Mouse (Mus musculus) thymus, adult 2 months (tissue): ENCODE data around the gene Ttc22. TPM values are rescaled to one million over a fixed set of nuclear protein-coding genes. Genes with fewer than 3 reads are reported as not detected.

Source experiments
- DNase-seq: peaks from one replicate; pipeline ENCODE4 v3.0.0; 2021
- H3K27ac ChIP-seq: fragments of 200-500 bp; 2 replicates; pipeline ENCODE4 v1.5.1; 2012; ENCODE audit warnings: low read length, control low read depth; ENCODE audit not compliant: control insufficient read depth, insufficient read depth
- H3K27me3 ChIP-seq: fragments of 200-500 bp; 2 replicates; pipeline ENCODE4 v1.6.1; 2012; ENCODE audit warnings: mild to moderate bottlenecking, low read length, moderate library complexity, mixed read lengths; ENCODE audit not compliant: control insufficient read depth, insufficient read depth
- H3K36me3 ChIP-seq: fragments of 200-500 bp; 2 replicates; pipeline ENCODE4 v1.6.1; 2012; ENCODE audit warnings: mild to moderate bottlenecking, low read length, moderate library complexity; ENCODE audit not compliant: control insufficient read depth, insufficient read depth
- H3K4me1 ChIP-seq: fragments of 200-500 bp; replicated peaks from 2 replicates; pipeline ENCODE4 v1.6.1; 2012; ENCODE audit warnings: low read length; ENCODE audit not compliant: control insufficient read depth, insufficient read depth
- H3K4me3 ChIP-seq: fragments of 200-500 bp; 2 replicates; pipeline ENCODE4 v1.5.1; 2012; ENCODE audit warnings: mild to moderate bottlenecking, low read length, control low read depth, moderate library complexity; ENCODE audit not compliant: control insufficient read depth, insufficient read depth
- CTCF ChIP-seq: fragments of 200-500 bp; IDR thresholded peaks from 2 replicates; pipeline ENCODE4 v1.5.1; 2012; ENCODE audit warnings: mild to moderate bottlenecking, control low read depth, low read length, moderate library complexity, borderline replicate concordance; ENCODE audit not compliant: control insufficient read depth, poor library complexity, insufficient read depth; ENCODE audit errors: extremely low read depth
- POLR2A ChIP-seq: fragments of 200-500 bp; IDR thresholded peaks from 2 replicates; pipeline ENCODE4 v1.6.1; 2012; ENCODE audit warnings: mild to moderate bottlenecking, low read length, control low read depth, moderate library complexity; ENCODE audit not compliant: control insufficient read depth, poor library complexity, insufficient read depth; ENCODE audit errors: extremely low read depth
- WGBS: fragments of 180-500 bp; shearing (Covaris S2); methylation state at CpG from one replicate; pipeline ENCODE4 v1.1.7; 2018; 5-methylcytosine and 5-hydroxymethylcytosine counted together
- polyA plus RNA-seq: library from polyadenylated mRNA; depleted of rRNA; stranded (reverse); fragments of >200 nt; gene quantifications from 2 replicates; pipeline ENCODE4 v1.2.3, GENCODE M21; 2012

The Ttc22 gene
- polyA plus RNA-seq, 1 experiment = 1.7 TPM

DNA sequence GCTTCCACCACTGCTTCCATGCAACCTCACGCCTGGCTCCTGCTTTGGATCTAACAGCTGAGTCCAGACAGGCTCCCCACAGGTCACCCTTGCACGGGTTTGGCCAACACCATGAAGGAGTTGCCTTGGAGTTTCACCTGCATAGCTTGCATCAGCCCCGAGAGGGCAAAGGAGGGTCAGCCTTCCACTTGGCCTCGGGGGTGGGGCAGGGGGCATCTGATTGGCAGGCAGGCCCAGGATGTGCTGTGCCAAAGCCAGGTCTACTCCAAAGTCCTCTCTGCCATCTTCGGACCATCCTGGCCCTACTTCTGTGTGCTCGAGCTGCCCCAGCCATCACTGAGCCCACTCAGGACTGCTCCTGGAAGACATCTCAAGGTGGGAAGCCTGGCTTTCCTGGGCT is 35.2 kb upstream of the Ttc22 start:
- H3K4me1 ChIP-seq = peaks cover 16% of the 10 kb centered on the region
- H3K36me3 ChIP-seq = peaks cover 31% of the 10 kb centered on the region
- DNase-seq = no peak
- 98% methylated on average over 6 of the region's 6 CpGs for WGBS
- TF ChIP-seq POLR2A = no peak
- TF ChIP-seq CTCF = no peak
- no peaks in the 10 kb centered on the region for H3K27me3 ChIP-seq
- H3K27ac ChIP-seq = no peak overlapping the region
- no peak overlapping the region for H3K4me3 ChIP-seq

DNA sequence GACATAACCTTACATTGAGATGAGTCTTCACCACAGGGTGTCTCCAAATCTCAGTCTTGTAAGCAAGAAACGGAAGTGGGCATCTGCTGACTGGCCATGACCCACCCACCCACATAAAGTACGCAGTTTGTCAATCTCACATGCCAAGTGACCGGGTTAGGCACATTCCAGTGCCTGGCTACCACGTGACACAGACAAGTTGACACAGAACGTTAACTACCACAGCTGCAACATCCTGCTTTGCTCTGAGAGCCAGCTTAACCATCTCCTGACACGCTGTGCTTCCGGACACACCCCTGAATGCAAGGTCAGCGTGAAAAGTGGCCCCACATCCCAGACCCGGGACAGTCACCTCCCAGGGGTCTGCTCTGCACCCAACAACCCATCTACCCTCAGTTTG is 32.1 kb upstream of the Ttc22 start:
- Histone ChIP-seq H3K4me1 (peaks cover 16% of the 10 kb centered on the region), H3K27me3 (no peaks in the 10 kb centered on the region), H3K4me3 (peak overlapping the region; percentile 27), H3K36me3 (peaks cover 27% of the 10 kb centered on the region), H3K27ac (peak overlapping the region; percentile 84)
- DNase-seq = no peak
- 79% methylated on average over 9 of the region's 9 CpGs for WGBS
- TF ChIP-seq POLR2A (no peak), CTCF (no peak)

DNA sequence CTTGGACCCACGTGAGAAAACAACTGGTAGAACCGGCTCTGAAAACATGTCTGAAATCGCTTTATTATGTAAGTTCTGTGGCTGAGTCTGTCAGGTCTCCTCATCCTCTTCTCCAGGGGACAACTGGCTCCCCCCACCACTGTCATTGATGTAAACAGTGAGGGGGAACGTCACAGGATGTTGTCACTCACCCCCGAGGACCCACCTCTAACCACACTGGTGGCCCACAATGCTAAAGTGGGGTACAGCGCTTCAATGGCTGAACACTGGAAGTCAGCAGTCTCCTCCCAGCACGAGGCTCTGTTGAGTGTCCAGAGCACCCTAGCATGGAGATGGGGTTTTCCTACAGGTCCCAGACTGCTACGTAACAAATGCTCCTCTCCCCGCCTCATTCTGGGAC is 31.4 kb upstream of the Ttc22 start:
- Histone ChIP-seq H3K36me3 (peaks cover 22% of the 10 kb centered on the region), H3K4me3 (no peak overlapping the region), H3K4me1 (peaks cover 16% of the 10 kb centered on the region), H3K27ac (peak overlapping the region; percentile 84), H3K27me3 (no peaks in the 10 kb centered on the region)
- no peak for DNase-seq
- no peak for TF ChIP-seq CTCF
- TF ChIP-seq POLR2A = no peak
- WGBS = 76% methylated on average over 9 of the region's 9 CpGs

DNA sequence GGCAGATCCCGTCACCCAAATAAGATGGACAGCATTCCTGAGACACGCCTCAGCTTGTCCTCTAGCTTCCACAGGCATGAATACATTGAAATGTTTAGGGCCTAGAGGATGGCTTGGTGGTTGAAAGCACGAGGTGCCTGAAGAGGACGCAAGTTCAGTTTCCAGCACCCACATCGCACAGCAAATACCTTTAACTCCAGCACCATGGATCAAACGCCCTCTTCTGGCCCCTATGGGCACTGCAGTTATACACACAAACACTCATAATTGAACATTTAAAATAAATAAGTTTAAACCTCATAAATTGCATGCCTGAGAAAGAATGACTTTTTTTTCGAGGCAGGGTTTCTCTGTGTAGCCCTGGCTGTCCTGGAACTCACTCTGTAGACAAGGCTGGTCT is 28.6 kb upstream of the Ttc22 start:
- H3K27me3 ChIP-seq = no peaks in the 10 kb centered on the region
- no peak overlapping the region for H3K4me3 ChIP-seq
- H3K36me3 ChIP-seq = no peaks in the 10 kb centered on the region
- 64% methylated on average over 7 of the region's 7 CpGs for WGBS
- peaks cover 16% of the 10 kb centered on the region for H3K4me1 ChIP-seq
- TF ChIP-seq CTCF (no peak; the same call in 1 of the 2 replicates), POLR2A (no peak)
- DNase-seq = no peak
- H3K27ac ChIP-seq = no peak overlapping the region

DNA sequence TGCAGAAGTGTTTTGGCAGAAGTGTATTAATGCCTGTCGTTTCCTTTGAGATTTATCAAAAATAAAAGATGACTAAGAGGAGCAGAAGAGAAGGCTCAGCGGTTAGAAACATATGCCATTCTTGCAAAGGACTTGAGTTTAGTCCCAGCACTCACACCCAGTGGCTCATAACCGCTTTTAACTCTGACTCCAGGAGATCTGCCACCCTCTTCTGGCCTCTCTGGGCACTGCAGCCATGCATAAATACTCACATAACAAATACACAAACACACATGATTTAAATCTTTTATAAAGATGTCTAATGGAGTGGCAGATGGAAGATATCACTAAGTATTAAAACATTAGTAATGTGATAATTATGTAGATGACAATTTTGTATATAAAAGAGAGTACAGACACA is 26.0 kb upstream of the Ttc22 start:
- Histone ChIP-seq H3K27me3 (no peaks in the 10 kb centered on the region), H3K36me3 (no peaks in the 10 kb centered on the region), H3K4me3 (no peak overlapping the region), H3K4me1 (peaks cover 2% of the 10 kb centered on the region), H3K27ac (no peak overlapping the region)
- 89% methylated on average over 3 of the region's 3 CpGs for WGBS
- TF ChIP-seq POLR2A (no peak), CTCF (no peak)
- DNase-seq = no peak

DNA sequence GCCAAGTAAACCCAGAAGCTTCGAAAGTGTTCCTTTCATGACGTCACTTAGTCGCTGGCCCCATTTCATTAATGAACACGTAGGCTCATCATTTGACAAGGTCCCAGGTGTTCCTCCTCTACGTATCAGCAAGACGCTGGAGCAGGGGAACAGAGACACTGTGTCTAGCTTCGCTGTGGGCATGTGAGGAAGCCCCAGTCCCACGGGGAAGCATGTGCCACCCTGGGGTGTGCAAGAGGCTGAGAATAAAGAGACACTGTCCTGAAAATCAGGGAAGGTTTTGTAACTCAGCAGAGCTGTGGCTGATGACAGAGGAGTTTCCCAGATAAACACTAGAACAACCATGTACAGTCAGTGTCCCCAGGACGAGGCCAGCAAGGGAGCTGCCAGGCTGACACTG is 25.2 kb upstream of the Ttc22 start:
- Histone ChIP-seq H3K36me3 (no peaks in the 10 kb centered on the region), H3K4me3 (no peak overlapping the region), H3K27me3 (no peaks in the 10 kb centered on the region), H3K4me1 (no peaks in the 10 kb centered on the region; the same call in 1 of the 2 replicates), H3K27ac (no peak overlapping the region)
- TF ChIP-seq POLR2A (no peak), CTCF (no peak)
- 88% methylated on average over 9 of the region's 9 CpGs for WGBS
- no peak for DNase-seq

DNA sequence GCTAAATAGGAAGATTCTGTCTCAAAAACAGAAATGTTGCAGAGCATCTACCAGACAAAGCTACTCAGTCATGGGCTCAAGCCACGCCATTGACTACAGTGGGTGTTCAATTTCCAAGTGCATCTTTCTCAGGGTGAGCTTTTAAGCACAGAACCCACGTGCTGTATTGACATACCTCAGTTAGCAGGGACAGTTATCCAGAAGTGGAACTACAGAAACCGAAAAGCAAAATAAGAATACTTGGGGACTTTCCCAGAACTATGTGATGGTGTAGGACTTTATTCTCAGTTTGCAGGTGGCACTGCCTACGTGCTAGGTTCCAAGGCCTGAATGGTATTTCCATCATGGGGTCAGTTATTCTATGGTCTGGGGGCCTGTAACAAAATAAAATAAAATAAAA is 24.5 kb upstream of the Ttc22 start:
- WGBS = 87% methylated on average over 4 of the region's 4 CpGs
- H3K4me1 ChIP-seq = no peaks in the 10 kb centered on the region; the same call in 1 of the 2 replicates
- H3K4me3 ChIP-seq = no peak overlapping the region
- no peaks in the 10 kb centered on the region for H3K27me3 ChIP-seq
- TF ChIP-seq CTCF (no peak), POLR2A (no peak)
- no peaks in the 10 kb centered on the region for H3K36me3 ChIP-seq
- DNase-seq = no peak
- no peak overlapping the region for H3K27ac ChIP-seq

DNA sequence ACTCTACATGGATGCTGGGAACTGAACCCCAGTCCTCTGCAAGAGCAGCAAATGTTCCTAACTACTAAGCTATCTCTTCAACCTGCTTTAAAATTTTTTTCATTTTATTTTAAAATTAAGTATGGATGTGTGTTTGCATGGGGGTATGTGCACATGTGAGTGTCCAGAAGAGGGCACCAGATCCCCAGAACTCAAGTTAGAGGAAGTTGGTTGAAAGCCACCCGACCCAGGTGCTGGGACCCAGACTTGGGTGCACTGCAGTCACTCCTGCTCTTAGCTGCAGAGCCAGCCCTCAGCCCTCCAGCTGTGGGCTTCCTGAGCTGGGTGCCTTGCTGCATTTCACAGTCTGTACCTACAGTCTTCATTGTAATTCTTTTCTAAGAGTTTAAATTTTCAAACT is 22.8 kb upstream of the Ttc22 start:
- Histone ChIP-seq H3K27me3 (no peaks in the 10 kb centered on the region), H3K27ac (no peak overlapping the region), H3K4me1 (no peaks in the 10 kb centered on the region; the same call in 1 of the 2 replicates), H3K4me3 (no peak overlapping the region), H3K36me3 (no peaks in the 10 kb centered on the region)
- TF ChIP-seq POLR2A = no peak
- no peak for TF ChIP-seq CTCF
- 38% methylated on average over 1 of the region's 1 CpGs for WGBS
- no peak for DNase-seq
